Comparison of ENCODE assay signal across 16 mouse cellular contexts in genomic region chr4:115074789-115075188, GRCm38 (mm10). TPM values are rescaled to one million over a fixed set of nuclear protein-coding genes. Genes with fewer than 3 reads are reported as not detected.
DNase-seq lines count a peak whose midpoint lies in the region; ATAC-seq and TF ChIP-seq lines count a peak whose summit lies in the region.
"Had no signal": no experiment of that assay in that cellular context is flagged by ENCODE, and none has a peak within 500 bp of the region (broad histone marks: within the 10 kb centered on the region; RNA-seq: fewer than 3 reads in every experiment).

No protein-coding gene starts in this region.

- peak overlapping the region; percentile 65 to 81 for H3K27ac ChIP-seq in heart, embryonic 14.5 days (replicated peaks in 1 of 2; ENCODE audit: control insufficient read depth in 1 of 2, insufficient read depth in 1 of 2, low read depth in 2 of 2, low read length in 2 of 2)
- H3K27ac ChIP-seq in liver, adult 2 months (replicated peaks; ENCODE audit: insufficient read depth, low read depth, low read length), result peak overlapping the region; percentile 65
- peak overlapping the region; percentile 81 for H3K27ac ChIP-seq in MEL (ENCODE audit: control insufficient read depth, low read depth, low read length)
- H3K27ac ChIP-seq in liver, embryonic 11.5 days (ENCODE audit: low read depth, low read length), result peak overlapping the region; percentile 57
- H3K27ac ChIP-seq: neural tube, embryonic 15.5 days had no signal

- WGBS in heart, embryonic 14.5 days, result 73% methylated on average over 1 of the region's 1 CpGs
- 87% methylated on average over 1 of the region's 1 CpGs for WGBS in liver, adult 2 months
- WGBS in liver, embryonic 11.5 days, result 83% methylated on average over 1 of the region's 1 CpGs

- H3K4me3 ChIP-seq in heart, embryonic 14.5 days (ENCODE audit: control insufficient read depth in 1 of 2, insufficient read depth in 1 of 2, low read depth in 1 of 2, low read length in 2 of 2), result no peak overlapping the region
- no peak overlapping the region for H3K4me3 ChIP-seq in liver, adult 2 months (ENCODE audit: insufficient read depth, low read depth, low read length)
- H3K4me3 ChIP-seq in MEL (ENCODE audit: control insufficient read depth in 1 of 2, insufficient read depth in 1 of 2, low read depth in 2 of 2, low read length in 2 of 2), result peak overlapping the region in 1 of 2 experiments; percentile 8; a peak in 1 of 4 replicates
- no peak overlapping the region for H3K4me3 ChIP-seq in liver, embryonic 11.5 days (ENCODE audit: low read depth, low read length)
- H3K4me3 ChIP-seq: hindbrain, embryonic 13.5 days; neural tube, embryonic 15.5 days had no signal

- H3K9me3 ChIP-seq in heart, embryonic 14.5 days (ENCODE audit: control insufficient read depth, low read length), result no peaks in the 10 kb centered on the region
- H3K9me3 ChIP-seq in MEL (replicated peaks; ENCODE audit: insufficient read depth, low read length), result no peaks in the 10 kb centered on the region
- H3K9me3 ChIP-seq in liver, embryonic 11.5 days (ENCODE audit: control insufficient read depth, low read length), result no peaks in the 10 kb centered on the region
- H3K9me3 ChIP-seq: hindbrain, embryonic 13.5 days; neural tube, embryonic 15.5 days had no signal

- no peak for TF ChIP-seq RAD21 in MEL (IDR thresholded peaks at IDR 0.05; ENCODE audit: low read depth, low read length)

- H3K9ac ChIP-seq in heart, embryonic 14.5 days (ENCODE audit: low read length), result no peak overlapping the region
- no peak overlapping the region for H3K9ac ChIP-seq in liver, adult 2 months (ENCODE audit: low read depth, low read length)
- H3K9ac ChIP-seq in MEL (ENCODE audit: control insufficient read depth, low read depth, low read length, poor library complexity, severe bottlenecking), result peak overlapping the region; percentile 52
- H3K9ac ChIP-seq in liver, embryonic 11.5 days (ENCODE audit: low read depth, low read length), result no peak overlapping the region
- H3K9ac ChIP-seq: hindbrain, embryonic 13.5 days; neural tube, embryonic 15.5 days had no signal

- peaks cover 12 to 13% of the 10 kb centered on the region in 2 experiments; a peak in 3 of 4 replicates for H3K4me1 ChIP-seq in heart, embryonic 14.5 days (ENCODE audit: control insufficient read depth in 2 of 2, insufficient read depth in 2 of 2, low read length in 2 of 2)
- peaks cover 3% of the 10 kb centered on the region; the same call in 1 of the 2 replicates for H3K4me1 ChIP-seq in liver, adult 2 months (ENCODE audit: control insufficient read depth, insufficient read depth, low read length)
- peaks cover 20 to 25% of the 10 kb centered on the region in 2 experiments for H3K4me1 ChIP-seq in MEL (ENCODE audit: control insufficient read depth in 1 of 2, insufficient read depth in 2 of 2, low read length in 2 of 2)
- H3K4me1 ChIP-seq in liver, embryonic 11.5 days (replicated peaks; ENCODE audit: control insufficient read depth, insufficient read depth, low read length), result peaks cover 24% of the 10 kb centered on the region

- no peak for TF ChIP-seq POLR2A in liver, adult 2 months (IDR thresholded peaks at IDR 0.05; ENCODE audit: extremely low read depth, insufficient read depth, low read length)
- TF ChIP-seq POLR2A in MEL (IDR thresholded peaks at IDR 0.05; ENCODE audit: control insufficient read depth in 1 of 2, insufficient read depth in 1 of 2, low read depth in 1 of 2, low read length in 2 of 2, poor library complexity in 1 of 2), result no peak

- peaks cover 7% of the 10 kb centered on the region; the same call in 1 of the 2 replicates for H3K27me3 ChIP-seq in heart, embryonic 14.5 days (ENCODE audit: control insufficient read depth, insufficient read depth, low read length)
- H3K27me3 ChIP-seq in liver, adult 2 months (ENCODE audit: control insufficient read depth, insufficient read depth, low read length), result no peaks in the 10 kb centered on the region
- H3K27me3 ChIP-seq in MEL (ENCODE audit: control insufficient read depth in 1 of 2, insufficient read depth in 2 of 2, low read length in 2 of 2), result no peaks in the 10 kb centered on the region
- no peaks in the 10 kb centered on the region for H3K27me3 ChIP-seq in liver, embryonic 11.5 days (replicated peaks; ENCODE audit: control insufficient read depth, insufficient read depth, low read length)

- TF ChIP-seq CTCF in liver, adult 2 months (IDR thresholded peaks at IDR 0.05; ENCODE audit: low read depth, low read length), result no peak
- no peak for TF ChIP-seq CTCF in MEL (IDR thresholded peaks at IDR 0.05 in 2 of 3, conservative IDR thresholded peaks at IDR 0.05 in 1 of 3; ENCODE audit: control insufficient read depth in 1 of 3, insufficient read depth in 1 of 3, low read depth in 2 of 3, low read length in 3 of 3, poor library complexity in 1 of 3, severe bottlenecking in 1 of 3)

- H3K36me3 ChIP-seq in heart, embryonic 14.5 days (ENCODE audit: control insufficient read depth, insufficient read depth, low read length), result no peaks in the 10 kb centered on the region
- no peaks in the 10 kb centered on the region for H3K36me3 ChIP-seq in liver, adult 2 months (ENCODE audit: control insufficient read depth, insufficient read depth, low read length)
- peaks cover 0 to 19% of the 10 kb centered on the region in 2 experiments; a peak in 2 of 4 replicates for H3K36me3 ChIP-seq in MEL (ENCODE audit: control insufficient read depth in 1 of 2, insufficient read depth in 2 of 2, low read length in 2 of 2)
- no peaks in the 10 kb centered on the region for H3K36me3 ChIP-seq in liver, embryonic 11.5 days (ENCODE audit: control insufficient read depth, insufficient read depth, low read length)
- H3K36me3 ChIP-seq: hindbrain, embryonic 13.5 days; neural tube, embryonic 15.5 days had no signal

- no peak overlapping the region for H3K4me2 ChIP-seq in heart, embryonic 14.5 days (ENCODE audit: low read length)
- no peak overlapping the region for H3K4me2 ChIP-seq in liver, embryonic 11.5 days
- H3K4me2 ChIP-seq: hindbrain, embryonic 13.5 days; neural tube, embryonic 15.5 days had no signal

- TF ChIP-seq EP300 in MEL (IDR thresholded peaks at IDR 0.05; ENCODE audit: low read depth in 1 of 2, low read length in 2 of 2), result peak; percentile 53 to 67

- ATAC-seq in heart, embryonic 14.5 days (ENCODE audit: insufficient number of reproducible peaks, insufficient read depth, low FRiP score, low read depth), result no peak
- no peak for ATAC-seq in liver, embryonic 11.5 days (replicated peaks; ENCODE audit: low FRiP score)
- ATAC-seq: forebrain, embryonic 14.5 days had no signal

- no peak for DNase-seq in heart, adult 18-20 months
- DNase-seq in liver, adult 2 months (ENCODE audit: extremely low read depth, low read depth, low spot score), result no peak
- no peak for DNase-seq in liver
- peak; percentile 46 for DNase-seq in MEL (ENCODE audit: low read depth, low spot score)
- no peak for DNase-seq in liver, embryonic 11.5 days (ENCODE audit: low spot score)
- no peak for DNase-seq in embryo, embryonic 10 days (ENCODE audit: low spot score)
- no peak for DNase-seq in ovary, postnatal 10 days (ENCODE audit: low spot score)
- DNase-seq: adrenal gland, adult 8-10 months; cerebellum, postnatal 25 days; right cerebral cortex, adult 18-20 months had no signal

- no peaks in the 10 kb centered on the region for H3K79me2 ChIP-seq in liver, adult 2 months (ENCODE audit: control insufficient read depth, insufficient read depth, low read length)
- H3K79me2 ChIP-seq in MEL (ENCODE audit: control insufficient read depth, insufficient read depth, low read length, poor library complexity), result no peaks in the 10 kb centered on the region

TF ChIP-seq in MEL, 35 proteins besides CTCF, POLR2A, EP300 and RAD21 (continues in another document):
- no peak for TF ChIP-seq USF1 (IDR thresholded peaks at IDR 0.05; ENCODE audit: low read depth, low read length)
- no peak for TF ChIP-seq ELF1 (IDR thresholded peaks at IDR 0.05; ENCODE audit: low read depth, low read length)
- peak; percentile 28; the same call in 1 of the 2 replicates for TF ChIP-seq BHLHE40 (IDR thresholded peaks at IDR 0.05; ENCODE audit: borderline replicate concordance, low read depth, low read length)
- no peak for TF ChIP-seq ZMIZ1 (IDR thresholded peaks at IDR 0.05; ENCODE audit: low read depth, low read length)
- TF ChIP-seq ZNF384 (IDR thresholded peaks at IDR 0.05; ENCODE audit: low read depth, low read length), result no peak
- TF ChIP-seq USF2 (IDR thresholded peaks at IDR 0.05; ENCODE audit: borderline replicate concordance in 1 of 2, insufficient read depth in 1 of 2, low read depth in 1 of 2, low read length in 2 of 2), result no peak
- no peak for TF ChIP-seq UBTF (IDR thresholded peaks at IDR 0.05; ENCODE audit: borderline replicate concordance, insufficient read depth, low read depth, low read length)

RNA-seq across cellular contexts. Expression of gene Pdzk1ip1, which starts 13.7 kb away (rescaled TPM):
- polyA plus RNA-seq in heart, embryonic 14.5 days (2014; fragmentation: Nextera tagmentation; extraction: Ambion mirVana), result 1.9 and 4.1 TPM in 2 replicates
- under 1 TPM; 0.42 to 0.67 TPM for total RNA-seq in heart, adult 18-20 months (2021)
- 4.6 and 7.7 TPM in 2 replicates for total RNA-seq in liver, adult 2 months (2014; rRNA removed)
- polyA plus RNA-seq in liver, adult 2 months (2012; rRNA removed), result 9.0 and 14.4 TPM in 2 replicates
- total RNA-seq in MEL (2012; rRNA removed), result not detected in 2 replicates
- polyA plus RNA-seq in MEL (2012; ENCODE audit: insufficient read depth in 1 of 2, insufficient read length in 2 of 2, low read depth in 1 of 2, low replicate concordance in 2 of 2, missing spikeins in 1 of 2), result under 1 TPM in 1 of 2 experiments, not detected in 1; 0.14 TPM
- polyA plus RNA-seq in liver, embryonic 11.5 days (2014; fragmentation: Nextera tagmentation; extraction: Ambion mirVana), result 24.2 and 25.8 TPM in 2 replicates
- total RNA-seq: gastrocnemius, adult 18-20 months had no signal

RNA-seq across cellular contexts. Expression of gene Tal1, which starts 18.6 kb away (rescaled TPM):
- 1.5 and 2.8 TPM in 2 replicates for polyA plus RNA-seq in heart, embryonic 14.5 days (2014; fragmentation: Nextera tagmentation; extraction: Ambion mirVana)
- 1 to 10 TPM; 2.3 to 3.7 TPM for total RNA-seq in heart, adult 18-20 months (2021)
- total RNA-seq in liver, adult 2 months (2014; rRNA removed), result 0.37 and 0.67 TPM in 2 replicates
- 0.44 and 0.50 TPM in 2 replicates for polyA plus RNA-seq in liver, adult 2 months (2012; rRNA removed)
- total RNA-seq in MEL (2012; rRNA removed), result 21.2 and 34.9 TPM in 2 replicates
- polyA plus RNA-seq in MEL (2012; ENCODE audit: insufficient read depth in 1 of 2, insufficient read length in 2 of 2, low read depth in 1 of 2, low replicate concordance in 2 of 2, missing spikeins in 1 of 2), result 10 to 100 TPM in 1 of 2 experiments, not detected in 1; 48.9 TPM
- polyA plus RNA-seq in liver, embryonic 11.5 days (2014; fragmentation: Nextera tagmentation; extraction: Ambion mirVana), result 42.7 and 47.6 TPM in 2 replicates

RNA-seq across cellular contexts. Expression of gene Cyp4x1, which starts 59.3 kb away (rescaled TPM):
- polyA plus RNA-seq in heart, embryonic 14.5 days (2014; fragmentation: Nextera tagmentation; extraction: Ambion mirVana), result 0.04 TPM in 1 of 2 replicates, not detected in the other
- total RNA-seq in heart, adult 18-20 months (2021), result not detected
- total RNA-seq in liver, adult 2 months (2014; rRNA removed), result 0.09 TPM in 1 of 2 replicates, not detected in the other
- polyA plus RNA-seq in liver, adult 2 months (2012; rRNA removed), result not detected in 2 replicates
- total RNA-seq in MEL (2012; rRNA removed), result 0.04 and 0.07 TPM in 2 replicates
- polyA plus RNA-seq in MEL (2012; ENCODE audit: insufficient read depth in 1 of 2, insufficient read length in 2 of 2, low read depth in 1 of 2, low replicate concordance in 2 of 2, missing spikeins in 1 of 2), result under 1 TPM in 1 of 2 experiments, not detected in 1; 0.47 TPM
- polyA plus RNA-seq in liver, embryonic 11.5 days (2014; fragmentation: Nextera tagmentation; extraction: Ambion mirVana), result 0.29 and 0.30 TPM in 2 replicates
- total RNA-seq: adrenal gland, adult 8-10 months; CH12.LX; gastrocnemius, adult 18-20 months had no signal
